Mouse (Mus musculus) gastrocnemius, adult 8-10 months (tissue): ENCODE measurements around the gene Traf7. TPM values are rescaled to one million over a fixed set of nuclear protein-coding genes. Genes with fewer than 3 reads are reported as not detected.

Experiments used
- DNase-seq, 2 experiments: peaks; one replicate each; pipeline ENCODE4 v3.0.0; 2022; ENCODE audit warnings: low spot score in 2 of 2
- total RNA-seq, 4 experiments: library from RNA; stranded (reverse); gene quantifications; 2 replicates each; pipeline ENCODE4 v1.2.4; 2022

Gene Traf7
- total RNA-seq, 4 experiments from 2014 or later: 25.0 to 28.2 (median 26.2) TPM

GRCm38 (mm10) chr17:24546234-24546633 lies 18.5 kb upstream of the Traf7 start:
- DNase-seq: no peak

- DNase-seq: no peak
Measured at GRCm38 (mm10) chr17:24545247-24545646, 17.5 kb upstream of the Traf7 start.

GRCm38 (mm10) chr17:24544613-24545012 lies 16.9 kb upstream of the Traf7 start:
- no peak for DNase-seq

GRCm38 (mm10) chr17:24540375-24540774 lies 12.6 kb upstream of the Traf7 start:
- DNase-seq: no peak

GRCm38 (mm10) chr17:24538950-24539349 lies 11.2 kb upstream of the Traf7 start:
- DNase-seq: no peak

- DNase-seq: no peak
Measured at GRCm38 (mm10) chr17:24537536-24537935, 9.8 kb upstream of the Traf7 start.

GRCm38 (mm10) chr17:24535300-24535699 lies 7.6 kb upstream of the Traf7 start:
- no peak for DNase-seq

GRCm38 (mm10) chr17:24534160-24534718 lies 6.5 kb upstream of the Traf7 start, which contains the start of gene Rab26:
Rab26 (minus strand) TSS chr17:24534210.
- no peak for DNase-seq

GRCm38 (mm10) chr17:24533099-24533992 lies 5.6 kb upstream of the Traf7 start:
- DNase-seq: peak; percentile 77 to 81

GRCm38 (mm10) chr17:24532045-24532444 lies 4.3 kb upstream of the Traf7 start:
- DNase-seq: no peak

GRCm38 (mm10) chr17:24531064-24531463 lies 3.3 kb upstream of the Traf7 start:
- DNase-seq: no peak

- DNase-seq: no peak
Measured at GRCm38 (mm10) chr17:24530361-24531050, 2.8 kb upstream of the Traf7 start.

GRCm38 (mm10) chr17:24529883-24530282 lies 2.1 kb upstream of the Traf7 start:
- DNase-seq: no peak

- peak in 1 of 2 experiments; percentile 37 for DNase-seq
Measured at GRCm38 (mm10) chr17:24529007-24529451, 1.3 kb upstream of the Traf7 start.

- DNase-seq: no peak
Measured at GRCm38 (mm10) chr17:24528560-24528918, 801 bp upstream of the Traf7 start.

- no peak for DNase-seq
Measured at GRCm38 (mm10) chr17:24527315-24527714, 423 bp downstream of the Traf7 start.

GRCm38 (mm10) chr17:24524734-24525133 lies 3.0 kb downstream of the Traf7 start:
- DNase-seq: no peak

- no peak for DNase-seq
Measured at GRCm38 (mm10) chr17:24520450-24520849, 7.3 kb downstream of the Traf7 start.

- no peak for DNase-seq
Measured at GRCm38 (mm10) chr17:24514270-24515257, 13.2 kb downstream of the Traf7 start.

GRCm38 (mm10) chr17:24513609-24514008 lies 14.1 kb downstream of the Traf7 start:
- no peak for DNase-seq
